Mouse (Mus musculus) megakaryocyte, embryonic 14.5 days (primary cell): Measurements from ENCODE around the gene Usp29. TPM values are rescaled to one million over a fixed set of nuclear protein-coding genes. Genes with fewer than 3 reads are reported as not detected.

ENCODE experiments used
- H3K27me3 ChIP-seq: replicated peaks from 2 replicates; pipeline ENCODE3; 2012; ENCODE audit warnings: inconsistent platforms
- H3K36me3 ChIP-seq: replicated peaks from 2 replicates; pipeline ENCODE3; 2012; ENCODE audit warnings: low read length, inconsistent platforms, mixed read lengths
- H3K4me1 ChIP-seq: 2 replicates; pipeline ENCODE4 v1.6.1; 2012; ENCODE audit warnings: inconsistent platforms
- H3K4me3 ChIP-seq: replicated peaks from 2 replicates; pipeline ENCODE3; 2012; ENCODE audit warnings: moderate library complexity, mild to moderate bottlenecking, inconsistent platforms
- H3K9me3 ChIP-seq: 2 replicates; pipeline ENCODE4 v1.6.1; 2012; ENCODE audit warnings: inconsistent platforms
- FLI1 ChIP-seq: IDR thresholded peaks from 2 replicates; pipeline ENCODE4 v1.6.1; 2012; ENCODE audit warnings: low read length, inconsistent platforms, mixed read lengths
- GATA1 ChIP-seq: IDR thresholded peaks from 3 replicates; pipeline ENCODE4 v1.6.1; 2012; ENCODE audit warnings: mixed read lengths, low read length, inconsistent platforms, borderline replicate concordance
- polyA plus RNA-seq: library from polyadenylated mRNA; stranded (reverse); fragments of >175 nt; gene quantifications from 2 replicates; pipeline ENCODE4 v1.2.3, GENCODE M21; 2012; ENCODE audit warnings: low replicate concordance; ENCODE audit not compliant: insufficient read depth

Gene Usp29
- polyA plus RNA-seq, 1 experiment = 0.46 TPM

DNA sequence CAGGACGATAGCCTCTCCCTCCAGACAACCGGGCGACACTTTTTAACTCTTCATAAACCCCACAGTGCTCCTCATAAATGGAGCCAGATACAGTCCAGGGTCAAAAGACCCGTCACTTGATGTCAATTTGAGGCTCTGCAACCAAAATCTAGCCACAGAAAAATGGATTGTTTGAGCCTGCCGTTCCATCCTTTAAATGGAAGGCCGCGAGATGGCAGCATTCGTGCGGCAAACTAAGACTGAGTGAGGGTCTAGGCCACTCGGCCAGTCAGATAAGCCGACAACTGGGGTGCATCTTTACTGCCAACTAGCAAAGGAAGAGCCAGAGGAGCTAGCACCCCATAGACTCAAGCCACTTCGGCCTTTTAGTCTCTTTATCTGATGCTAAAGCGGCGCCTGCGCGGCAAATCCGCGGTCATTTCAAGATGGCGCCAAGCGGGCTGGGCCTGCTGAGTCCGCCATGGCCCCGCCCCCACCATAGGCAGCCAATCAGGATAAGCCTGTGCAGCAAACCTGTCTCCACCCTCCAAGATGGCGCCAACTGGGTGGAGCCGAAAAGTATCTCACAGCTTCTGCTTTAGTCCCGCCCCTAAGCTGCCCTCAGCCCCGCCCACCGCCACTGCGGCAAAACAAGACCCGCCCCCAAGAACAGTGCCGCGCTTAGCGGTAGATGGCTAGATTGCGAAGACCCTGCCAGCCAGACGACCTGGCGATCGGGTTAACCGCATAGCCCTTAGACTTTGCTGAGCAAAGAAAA is 1.1 kb upstream of the Usp29 start:
- Histone ChIP-seq H3K4me1 (peaks cover 15% of the 10 kb centered on the region), H3K27me3 (peaks cover 19% of the 10 kb centered on the region), H3K36me3 (no peaks in the 10 kb centered on the region), H3K4me3 (peak overlapping the region; percentile 89), H3K9me3 (peaks cover 57% of the 10 kb centered on the region)
- no peak for TF ChIP-seq FLI1

DNA sequence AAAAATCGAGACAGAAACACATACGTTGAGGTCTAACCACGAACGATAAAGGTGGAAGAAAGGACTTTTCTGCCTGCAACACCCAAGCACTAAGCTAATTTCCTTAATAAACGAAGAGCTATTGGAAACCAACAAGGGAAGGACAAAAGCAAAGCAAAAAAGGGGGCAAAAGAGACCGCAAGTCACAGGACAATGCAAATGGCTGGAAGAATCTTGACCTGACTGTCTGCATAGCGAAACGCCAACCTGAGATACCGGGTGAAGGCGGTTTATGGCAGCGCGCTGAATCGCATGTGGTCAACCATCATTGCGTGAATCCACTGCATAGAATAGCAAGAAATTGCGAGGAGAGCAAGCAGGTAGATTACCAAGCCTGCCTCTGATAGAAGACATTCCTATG is 423 bp downstream of the Usp29 start:
- Histone ChIP-seq H3K36me3 (no peaks in the 10 kb centered on the region), H3K4me1 (peaks cover 15% of the 10 kb centered on the region), H3K27me3 (peaks cover 19% of the 10 kb centered on the region), H3K4me3 (peak overlapping the region; percentile 21), H3K9me3 (peaks cover 50% of the 10 kb centered on the region)
- TF ChIP-seq FLI1 (no peak), GATA1 (no peak)

DNA sequence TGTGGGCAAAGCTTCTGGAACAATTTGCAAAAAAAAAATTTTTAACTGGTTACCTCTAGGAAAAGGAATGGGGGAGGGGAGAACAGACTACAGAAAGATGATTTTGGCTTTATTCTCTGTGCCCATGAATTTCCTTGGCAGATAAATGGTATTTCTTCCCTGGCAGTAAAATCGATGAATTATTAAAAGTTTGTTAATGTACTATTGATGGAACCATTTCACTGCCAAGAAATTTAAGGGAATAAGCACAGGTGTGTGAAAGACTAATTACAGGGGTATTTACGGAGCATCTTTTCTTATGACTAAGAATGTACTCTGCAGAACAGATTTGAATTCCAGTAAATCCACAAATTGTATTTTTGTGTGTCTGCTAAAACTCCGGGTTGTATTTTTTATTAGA is 995 bp downstream of the Usp29 start:
- Histone ChIP-seq H3K4me3 (no peak overlapping the region), H3K9me3 (peaks cover 50% of the 10 kb centered on the region), H3K4me1 (peaks cover 15% of the 10 kb centered on the region), H3K27me3 (peaks cover 19% of the 10 kb centered on the region), H3K36me3 (no peaks in the 10 kb centered on the region)
- TF ChIP-seq GATA1 = no peak
- no peak for TF ChIP-seq FLI1

DNA sequence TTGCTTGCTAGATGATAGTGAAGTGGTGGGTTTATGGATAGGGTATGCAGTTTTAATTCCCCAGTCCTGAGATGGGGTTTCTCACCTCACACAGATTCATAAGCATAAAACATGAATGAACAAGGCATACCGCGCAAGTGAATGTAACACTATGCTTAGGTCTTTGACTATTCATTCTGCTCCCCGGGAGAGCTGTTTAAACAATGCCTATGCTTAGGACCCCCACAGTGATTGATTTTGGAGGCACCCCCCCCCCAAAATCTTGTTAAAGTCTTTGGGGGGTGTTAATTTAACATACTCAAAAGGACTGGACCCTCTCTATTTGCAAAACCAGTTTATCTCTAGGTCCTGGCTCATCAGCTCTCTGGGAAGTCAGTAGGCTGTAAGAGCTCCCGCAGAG is 1.6 kb downstream of the Usp29 start:
- Histone ChIP-seq H3K4me1 (peaks cover 15% of the 10 kb centered on the region), H3K4me3 (no peak overlapping the region), H3K9me3 (peaks cover 49% of the 10 kb centered on the region), H3K36me3 (no peaks in the 10 kb centered on the region), H3K27me3 (peaks cover 19% of the 10 kb centered on the region)
- TF ChIP-seq FLI1 = no peak
- TF ChIP-seq GATA1 = no peak

- Histone ChIP-seq H3K9me3 (peaks cover 10% of the 10 kb centered on the region), H3K4me3 (no peak overlapping the region), H3K4me1 (no peaks in the 10 kb centered on the region), H3K36me3 (no peaks in the 10 kb centered on the region), H3K27me3 (peaks cover 3% of the 10 kb centered on the region)
- TF ChIP-seq GATA1 (no peak), FLI1 (no peak)
Measured at GRCm38 (mm10) chr7:6736060-6736459, 5.7 kb downstream of the Usp29 start.

GRCm38 (mm10) chr7:6744281-6744904 is 14.0 kb downstream of the Usp29 start:
- TF ChIP-seq GATA1 = no peak
- no peak for TF ChIP-seq FLI1
- Histone ChIP-seq H3K9me3 (0 out of 2 replicates have a peak, but pooled peaks cover 6% of the 10 kb centered on the region), H3K27me3 (no peaks in the 10 kb centered on the region), H3K4me3 (no peak overlapping the region), H3K36me3 (no peaks in the 10 kb centered on the region), H3K4me1 (no peaks in the 10 kb centered on the region)

GRCm38 (mm10) chr7:6749196-6749595 is 18.8 kb downstream of the Usp29 start:
- TF ChIP-seq GATA1 = no peak
- H3K4me1 ChIP-seq = no peaks in the 10 kb centered on the region

GRCm38 (mm10) chr7:6753440-6753839 is 23.1 kb downstream of the Usp29 start:
- H3K4me1 ChIP-seq = no peaks in the 10 kb centered on the region
- H3K4me3 ChIP-seq = no peak overlapping the region
- no peaks in the 10 kb centered on the region for H3K27me3 ChIP-seq
- no peaks in the 10 kb centered on the region for H3K36me3 ChIP-seq
- H3K9me3 ChIP-seq = peaks cover 23% of the 10 kb centered on the region; the same call in 1 of the 2 replicates
- TF ChIP-seq GATA1 (no peak), FLI1 (no peak)

More at GRCm38 (mm10) chr7:6749196-6749595, 18.8 kb downstream of the Usp29 start:
- Histone ChIP-seq H3K36me3 (no peaks in the 10 kb centered on the region), H3K27me3 (no peaks in the 10 kb centered on the region), H3K9me3 (peaks cover 8% of the 10 kb centered on the region; the same call in 1 of the 2 replicates), H3K4me3 (no peak overlapping the region)

GRCm38 (mm10) chr7:6756777-6757291 is 26.5 kb downstream of the Usp29 start:
- Histone ChIP-seq H3K9me3 (peaks cover 33% of the 10 kb centered on the region; the same call in 1 of the 2 replicates), H3K4me3 (no peak overlapping the region), H3K36me3 (no peaks in the 10 kb centered on the region), H3K27me3 (no peaks in the 10 kb centered on the region), H3K4me1 (no peaks in the 10 kb centered on the region)
- TF ChIP-seq FLI1 (no peak), GATA1 (no peak)

GRCm38 (mm10) chr7:6759698-6760097 is 29.3 kb downstream of the Usp29 start:
- peaks cover 41% of the 10 kb centered on the region for H3K9me3 ChIP-seq
- no peaks in the 10 kb centered on the region for H3K4me1 ChIP-seq
- TF ChIP-seq GATA1 (no peak), FLI1 (no peak)

More at GRCm38 (mm10) chr7:6759698-6760097, 29.3 kb downstream of the Usp29 start:
- Histone ChIP-seq H3K27me3 (no peaks in the 10 kb centered on the region), H3K36me3 (no peaks in the 10 kb centered on the region), H3K4me3 (no peak overlapping the region)
